Mouse (Mus musculus): ENCODE measurements at regions not wholly inside any gene's neighbourhood (a gene's known extent, or its start where the extent isn't known, plus 50 kb on each side); places are given as distances from the start of the nearest gene placed in this dataset.

GRCm38 (mm10) chr6:31289234-31289486 is 109.4 kb upstream of the Mkln1 start:
- TF ChIP-seq CTCF (IDR thresholded peaks at IDR 0.05; ENCODE audit: borderline replicate concordance, insufficient read depth, low read length) (no peak), POLR2A (IDR thresholded peaks at IDR 0.05; ENCODE audit: low read depth, low read length) (no peak)
